Mouse (Mus musculus) testis, postnatal 10 days (tissue): ENCODE measurements around the gene Gm1043.

Experiments
- DNase-seq: peaks from one replicate; pipeline ENCODE4 v3.0.0; 2021; ENCODE audit warnings: low spot score

Gm1043 gene

GRCm38 (mm10) chr5:37117126-37117525 lies 32.0 kb downstream of the Gm1043 start:
- no peak for DNase-seq

DNA sequence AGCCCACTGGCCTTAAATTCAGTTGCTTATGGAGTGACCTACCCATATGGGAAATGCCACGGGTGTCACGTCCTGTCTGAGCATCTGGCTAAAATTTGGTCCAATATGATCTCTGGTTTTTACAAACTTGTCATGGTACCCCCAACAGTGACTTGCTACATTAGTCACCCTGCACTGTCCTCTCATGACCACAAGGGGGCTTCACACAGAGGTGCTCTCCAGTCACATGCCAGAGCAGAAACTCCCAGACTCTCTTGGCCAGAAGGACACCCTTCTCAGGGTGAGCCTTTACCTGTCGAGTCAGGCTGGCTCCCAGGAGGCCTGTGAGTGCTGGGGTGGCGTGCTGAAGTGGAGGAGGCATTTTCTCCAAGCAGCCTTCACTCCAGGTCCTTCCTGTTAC lies 33.1 kb downstream of the Gm1043 start:
- no peak for DNase-seq

DNA sequence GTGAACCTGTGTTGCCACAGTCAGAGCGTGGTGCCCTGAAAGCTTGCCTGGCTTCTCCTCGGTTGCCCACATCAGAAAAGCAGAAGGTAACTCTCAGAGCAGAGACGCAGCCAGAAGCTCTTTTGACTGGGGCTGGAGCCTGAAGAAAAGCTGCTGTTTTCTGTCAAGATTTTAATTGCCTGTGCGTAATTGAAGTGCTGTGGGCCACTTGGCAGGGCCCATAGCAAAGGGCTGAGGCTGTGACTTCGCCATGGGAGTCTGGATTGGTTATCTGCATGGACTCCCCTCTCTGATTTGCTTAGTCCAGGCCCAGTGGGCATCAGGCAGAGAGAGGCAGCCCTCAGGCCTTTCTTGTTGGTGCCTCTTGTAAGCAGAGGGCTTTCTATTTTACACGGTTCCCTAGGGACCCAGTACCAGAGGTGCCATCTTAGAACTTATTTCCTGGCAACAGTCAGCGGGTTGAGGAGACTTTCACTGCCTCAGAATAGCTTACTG lies 36.1 kb downstream of the Gm1043 start:
- no peak for DNase-seq

GRCm38 (mm10) chr5:37131841-37132240 lies 46.7 kb downstream of the Gm1043 start:
- no peak for DNase-seq

DNA sequence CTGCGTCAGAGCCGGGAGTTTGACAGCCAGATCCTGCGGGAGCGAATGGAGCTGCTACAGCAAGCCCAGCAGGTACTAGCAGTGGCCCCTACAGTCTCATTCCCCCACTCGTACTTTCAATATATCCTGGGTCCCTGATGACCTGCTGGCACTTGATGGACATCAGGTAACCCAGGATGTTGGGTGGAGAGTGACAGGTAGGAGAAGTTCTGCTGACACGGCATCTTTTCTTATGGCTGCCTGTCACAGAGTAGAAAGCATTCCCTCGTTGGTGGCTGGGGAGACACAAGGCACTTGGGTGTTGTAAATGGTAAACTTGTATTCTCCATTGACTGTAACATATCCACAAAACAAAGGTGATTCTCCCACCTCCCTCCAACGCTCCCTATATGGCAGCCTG lies 56.6 kb downstream of the Gm1043 start:
- no peak for DNase-seq

DNA sequence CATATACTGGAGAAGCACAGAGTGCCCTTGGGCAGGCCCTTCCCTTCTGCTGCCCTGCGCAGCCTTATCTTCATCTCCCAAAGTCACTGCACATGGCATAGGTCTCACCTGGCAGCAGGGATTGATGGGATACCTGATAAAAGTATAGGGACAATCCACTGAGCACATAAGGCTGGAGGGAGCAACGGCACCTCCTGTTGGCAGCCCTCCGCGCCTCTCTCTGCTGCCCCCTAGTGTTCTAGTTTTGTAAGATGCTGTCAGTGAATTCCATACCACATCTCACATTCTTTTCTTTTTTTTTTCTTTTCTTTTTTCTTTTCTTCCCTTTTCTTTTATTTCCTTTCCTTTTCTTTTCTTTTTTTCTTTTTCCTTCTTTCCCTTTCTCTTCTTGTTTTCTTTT lies 62.4 kb downstream of the Gm1043 start:
- peak; percentile 66 for DNase-seq

DNA sequence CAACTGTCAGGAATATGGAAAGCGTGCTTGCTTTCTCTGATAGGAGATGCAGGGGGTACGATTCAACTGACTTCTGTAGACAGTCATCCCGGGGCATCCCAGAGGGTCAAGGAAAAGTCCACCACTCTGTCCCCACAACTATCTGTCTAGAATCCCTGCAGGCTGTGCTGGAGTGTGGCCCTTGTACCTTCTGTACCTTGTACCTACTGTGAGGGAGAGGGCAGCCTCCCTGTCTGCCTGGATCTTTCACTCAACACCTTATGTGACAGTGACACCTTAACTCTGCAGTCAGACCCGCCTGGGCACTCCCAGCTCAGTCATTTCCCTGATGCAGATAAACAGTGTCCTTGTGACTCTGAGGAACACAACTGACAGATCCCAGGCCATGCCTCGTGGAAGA lies 65.5 kb downstream of the Gm1043 start:
- DNase-seq: no peak

GRCm38 (mm10) chr5:37154472-37154871 lies 69.3 kb downstream of the Gm1043 start:
- DNase-seq: no peak

GRCm38 (mm10) chr5:37158408-37158807 lies 73.2 kb downstream of the Gm1043 start:
- no peak for DNase-seq

DNA sequence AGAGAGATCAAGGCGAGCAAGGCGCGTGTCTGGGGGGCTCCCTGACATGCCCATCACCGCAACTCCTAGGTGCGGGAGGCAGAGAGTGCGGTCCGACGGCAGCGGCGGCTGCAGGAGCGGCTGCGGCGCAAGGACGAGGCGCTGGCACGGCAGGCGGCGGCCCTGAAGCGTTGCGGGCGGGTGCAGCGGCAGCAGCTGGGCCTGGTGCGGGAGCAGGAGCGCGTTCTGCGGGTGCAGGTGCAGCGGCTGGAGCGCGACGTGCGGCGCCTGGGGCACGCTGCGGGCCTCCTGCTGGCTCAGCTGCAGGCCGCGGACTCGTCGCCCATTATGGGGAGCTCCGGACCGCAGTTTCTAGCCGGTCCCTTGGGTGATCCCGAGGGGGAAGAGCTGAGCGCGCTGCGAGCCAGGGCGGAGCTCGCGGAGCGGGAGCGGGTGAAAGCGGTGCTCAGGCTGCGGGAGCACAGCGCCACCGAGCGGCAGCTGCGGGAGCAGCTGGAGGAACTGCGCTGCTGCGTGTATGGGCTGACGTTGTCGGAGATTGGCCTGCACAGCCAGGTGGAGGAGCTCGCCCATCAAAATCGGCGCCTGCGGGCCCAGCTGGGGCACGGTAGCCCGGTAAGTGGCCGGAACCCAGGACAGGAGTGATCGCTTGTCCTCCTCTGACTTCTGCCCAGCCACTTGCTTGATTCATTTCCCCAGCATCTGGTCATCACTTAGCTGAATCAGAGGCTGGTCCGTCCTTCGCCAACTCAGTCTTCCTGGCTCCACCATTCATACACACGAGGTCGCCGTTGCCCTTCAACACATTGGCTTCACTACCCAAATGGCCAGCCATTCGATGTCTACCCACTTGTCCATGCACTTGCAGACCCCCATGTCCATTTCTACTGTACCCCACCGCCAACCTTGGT lies 78.0 kb downstream of the Gm1043 start:
- DNase-seq: peak; percentile 77

- DNase-seq: no peak
Observed at GRCm38 (mm10) chr5:37176466-37176865, 91.3 kb downstream of the Gm1043 start.

GRCm38 (mm10) chr5:37177061-37177460 lies 91.9 kb downstream of the Gm1043 start:
- no peak for DNase-seq

DNA sequence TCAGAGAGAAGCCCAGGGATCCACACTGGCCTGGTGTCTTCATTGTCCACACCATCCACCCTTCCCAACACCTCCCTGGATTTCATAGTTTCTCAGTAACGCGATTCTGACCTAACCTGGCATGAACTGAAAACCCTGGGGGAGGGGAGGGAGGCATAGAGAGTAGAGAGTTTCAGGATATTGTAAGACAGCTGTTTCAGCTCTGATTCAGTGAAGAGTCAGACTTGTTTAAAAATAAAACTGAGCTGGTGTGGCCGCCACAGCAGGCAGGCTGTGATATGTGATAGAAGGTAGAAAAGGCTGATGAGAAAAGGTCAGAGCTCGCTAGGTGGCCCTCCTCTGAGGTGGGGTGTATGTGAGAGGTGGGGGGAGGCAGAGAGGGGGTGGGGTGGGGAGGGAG lies 93.6 kb downstream of the Gm1043 start:
- DNase-seq: no peak

GRCm38 (mm10) chr5:37179872-37180271 lies 94.7 kb downstream of the Gm1043 start:
- DNase-seq: no peak

- DNase-seq: no peak
Observed at GRCm38 (mm10) chr5:37180624-37181023, 95.5 kb downstream of the Gm1043 start.

- no peak for DNase-seq
Observed at GRCm38 (mm10) chr5:37184605-37185004, 99.4 kb downstream of the Gm1043 start.

GRCm38 (mm10) chr5:37190378-37190777 lies 105.2 kb downstream of the Gm1043 start:
- DNase-seq: no peak

- no peak for DNase-seq
Observed at GRCm38 (mm10) chr5:37196196-37196595, 111.0 kb downstream of the Gm1043 start.

GRCm38 (mm10) chr5:37196666-37197250 lies 111.6 kb downstream of the Gm1043 start:
- no peak for DNase-seq

- DNase-seq: no peak
Observed at GRCm38 (mm10) chr5:37197423-37197822, 112.3 kb downstream of the Gm1043 start.

DNA sequence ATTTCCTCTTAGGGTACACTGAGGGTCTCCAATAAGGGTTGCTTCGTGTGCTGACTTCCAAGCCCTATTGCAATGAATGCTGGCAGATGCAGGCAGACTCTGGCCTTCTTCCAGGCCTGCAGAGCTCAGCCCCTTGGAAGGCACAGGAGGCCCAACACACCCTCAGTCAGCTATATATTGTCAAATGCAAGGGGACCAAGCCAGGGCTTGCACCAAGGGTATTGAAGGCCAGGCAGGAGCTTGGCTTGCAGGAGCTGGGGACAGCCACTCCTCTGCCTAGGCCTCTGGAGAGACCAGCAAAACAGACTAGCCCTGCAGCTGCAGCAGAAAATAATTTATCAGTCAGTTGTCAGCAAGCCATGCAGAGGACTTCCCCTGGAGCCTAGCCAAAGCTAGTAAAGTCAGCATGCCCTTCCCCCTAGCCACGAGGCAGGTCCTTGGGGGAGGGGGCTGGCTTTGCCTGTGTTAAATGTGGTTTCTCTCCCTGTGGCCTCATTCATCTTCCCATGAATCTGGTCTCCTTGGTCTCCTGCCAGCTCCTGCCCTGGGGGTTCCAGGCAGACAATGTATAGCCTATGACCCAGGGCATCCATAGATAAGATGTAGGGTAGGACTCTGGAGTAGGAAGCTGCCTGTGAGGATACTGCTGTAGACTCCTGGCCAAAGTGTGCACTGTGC lies 113.0 kb downstream of the Gm1043 start:
- DNase-seq: no peak

- DNase-seq: no peak
Observed at GRCm38 (mm10) chr5:37202285-37202684, 117.1 kb downstream of the Gm1043 start.

GRCm38 (mm10) chr5:37204886-37205285 lies 119.7 kb downstream of the Gm1043 start:
- no peak for DNase-seq
